Mouse (Mus musculus) right cerebral cortex, postnatal 10 days (tissue): ENCODE data around the gene Ndufs8.
"Not testable (repeated sequence)": the region's sequence is repeated elsewhere in the genome, so short reads cannot be mapped to it uniquely, and the experiment has no call there.

Experiments used
- DNase-seq, 2 experiments: peaks; one replicate each; pipeline ENCODE4 v3.0.0; 2021; ENCODE audit warnings: low spot score in 2 of 2

The Ndufs8 gene

DNA sequence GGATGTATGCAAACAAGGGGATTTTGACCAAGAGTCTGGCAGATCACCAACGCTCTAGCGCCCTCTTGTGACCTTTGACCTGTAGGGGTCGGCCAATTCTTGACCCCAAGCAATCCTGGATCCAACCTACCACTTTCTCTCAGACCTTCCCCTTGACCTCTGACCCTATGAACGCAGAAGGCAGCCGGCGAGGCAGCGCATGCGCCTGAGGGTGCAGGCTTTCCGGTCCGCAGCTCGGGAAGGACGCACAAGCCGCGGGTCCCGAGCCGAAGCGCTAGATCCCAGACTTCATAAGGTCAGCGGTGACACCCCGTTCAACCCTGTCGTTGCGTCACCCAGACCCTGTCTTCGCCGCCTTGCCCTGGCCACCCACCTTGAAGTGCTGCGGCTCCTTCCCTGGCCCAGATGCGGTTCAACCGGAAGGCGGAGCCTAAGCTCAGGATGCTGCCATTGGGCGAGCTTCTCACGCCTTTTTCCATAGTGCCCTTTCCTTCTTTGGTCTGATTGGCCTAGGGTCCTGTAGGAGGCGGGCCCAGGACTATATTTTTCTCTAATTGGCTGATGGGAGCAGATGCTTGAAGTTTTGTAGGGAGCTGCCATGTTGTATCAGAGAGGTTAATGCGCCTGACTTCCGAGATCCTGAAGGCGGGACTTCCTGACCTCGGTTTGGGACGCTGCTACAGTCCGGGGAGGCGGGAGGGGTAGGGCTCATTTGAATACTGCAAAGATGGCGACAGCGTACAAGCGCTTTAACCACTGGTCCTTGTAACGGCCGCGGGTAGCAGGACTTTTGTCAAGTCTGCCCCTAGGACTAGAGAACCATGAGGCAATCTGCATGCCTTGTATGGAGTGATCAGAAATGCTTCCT is at the start of gene Ndufs8:
Gene Ndufs8, minus strand, starts transcription at position 438 of the 868 bp plus-strand sequence.
- peak; percentile 95 to 98 for DNase-seq

DNA sequence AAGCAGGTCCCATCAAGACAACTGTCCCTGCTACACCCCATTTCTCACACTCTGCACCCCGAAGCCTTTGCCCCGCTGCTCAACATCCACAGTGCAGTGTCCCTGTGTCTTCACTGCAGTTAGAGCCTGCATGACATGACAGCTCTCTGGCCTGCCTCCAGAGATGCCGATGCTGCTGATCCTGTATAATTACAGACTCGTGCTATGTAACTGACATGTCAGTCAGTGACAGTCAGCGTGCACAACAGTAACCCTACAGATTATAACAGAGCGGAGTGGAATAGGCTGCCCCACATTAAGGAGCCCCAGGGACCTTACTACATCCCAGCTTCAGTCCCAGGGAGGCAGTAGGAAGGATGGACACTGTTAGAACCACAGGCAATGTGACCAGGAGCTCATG is 49.2 kb upstream of the Ndufs8 start:
- not testable (repeated sequence) for DNase-seq

DNA sequence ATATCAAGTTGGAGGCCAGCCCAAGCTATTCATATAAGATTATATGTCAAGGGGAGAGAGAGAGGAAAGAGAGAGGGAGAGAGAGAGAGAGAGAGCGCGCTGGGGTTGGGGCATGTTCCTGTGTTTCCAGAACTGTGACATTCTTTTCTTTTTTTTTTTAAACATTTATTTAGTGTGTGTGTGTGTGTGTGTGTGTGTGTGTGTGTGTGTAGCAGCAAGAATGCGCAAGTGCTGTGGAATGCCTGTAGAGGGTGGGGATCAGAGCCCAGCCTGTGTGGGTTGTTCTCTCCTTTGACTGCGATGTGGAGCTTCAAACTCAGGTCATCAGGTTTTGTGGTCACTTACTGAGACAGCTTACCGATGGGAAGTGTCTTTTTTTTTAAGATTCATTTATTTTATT is 47.6 kb upstream of the Ndufs8 start:
- no peak for DNase-seq

- no peak for DNase-seq
These were observed 46.5 kb upstream of the Ndufs8 start for GRCm38 (mm10) chr19:3959030-3959429.

DNA sequence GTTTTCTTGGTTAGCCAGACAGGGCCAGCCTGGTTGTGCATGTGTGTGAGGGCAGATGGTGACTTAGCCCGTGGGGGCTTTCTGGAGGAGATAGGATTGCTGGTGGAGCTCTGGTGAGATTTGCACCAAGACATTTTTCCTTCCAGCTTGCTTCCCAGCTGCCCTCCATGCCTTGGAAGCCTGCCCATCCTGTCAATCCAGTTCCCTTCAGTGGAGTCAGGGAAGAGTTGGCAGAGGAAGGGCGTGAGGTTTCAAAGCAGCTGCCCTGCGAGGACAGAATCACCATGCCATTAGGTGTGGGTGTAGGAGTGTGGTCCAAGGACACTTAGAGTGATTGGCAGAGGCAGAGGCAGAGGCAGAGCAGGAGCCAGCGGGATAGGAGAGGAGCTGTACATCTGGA is 45.9 kb upstream of the Ndufs8 start, which contains the start of gene Aldh3b3:
Gene Aldh3b3, plus strand, starts transcription at position 176 of the 400 bp plus-strand sequence.
- DNase-seq, result no peak

- not testable (repeated sequence) for DNase-seq
These were observed 44.9 kb upstream of the Ndufs8 start for GRCm38 (mm10) chr19:3957296-3958036.

GRCm38 (mm10) chr19:3955804-3956203 is 43.2 kb upstream of the Ndufs8 start:
- DNase-seq, result no peak

DNA sequence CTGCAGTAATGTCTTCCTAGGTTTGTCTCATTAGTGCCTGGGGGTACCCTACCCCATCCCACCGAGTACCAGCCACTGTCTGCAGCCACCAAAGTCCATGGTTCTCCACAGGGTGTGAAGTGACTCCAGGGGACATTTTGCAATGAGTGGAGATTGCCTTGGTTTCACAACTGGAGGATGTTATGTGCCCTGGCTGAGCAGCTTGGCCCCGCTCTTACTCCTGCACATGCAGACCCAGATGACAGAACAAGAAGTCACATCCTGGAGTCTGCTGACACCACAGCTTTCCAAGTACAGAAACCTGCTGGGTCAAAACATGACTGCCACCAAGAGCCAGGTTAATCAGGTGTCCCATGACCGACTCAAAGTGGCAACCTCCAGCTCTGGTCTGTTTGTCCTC is 42.5 kb upstream of the Ndufs8 start:
- no peak for DNase-seq

- no peak for DNase-seq
These were observed 39.5 kb upstream of the Ndufs8 start for GRCm38 (mm10) chr19:3952099-3952498.

GRCm38 (mm10) chr19:3951461-3951860 is 38.9 kb upstream of the Ndufs8 start:
- DNase-seq, result no peak

GRCm38 (mm10) chr19:3950331-3950730 is 37.8 kb upstream of the Ndufs8 start:
- DNase-seq, result no peak

DNA sequence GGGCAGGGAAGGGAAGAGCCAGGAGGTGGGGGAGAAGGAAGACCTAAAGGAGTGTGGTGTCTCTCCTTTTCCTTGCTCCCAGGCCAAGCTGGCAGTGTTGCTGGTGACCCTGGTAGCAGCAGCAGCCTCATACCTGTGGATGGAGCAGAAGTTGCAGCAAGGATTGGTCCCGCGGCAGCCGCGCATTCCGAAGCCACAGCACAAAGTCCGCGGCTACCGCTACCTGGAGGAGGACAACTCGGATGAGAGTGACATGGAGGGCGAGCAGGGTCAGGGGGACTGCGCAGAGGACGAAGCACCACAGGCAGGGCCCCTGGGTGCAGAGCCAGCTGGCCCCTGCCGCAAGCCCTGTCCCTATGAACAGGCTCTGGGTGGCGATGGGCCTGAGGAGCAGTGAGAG is 36.0 kb upstream of the Ndufs8 start:
- DNase-seq, result no peak

GRCm38 (mm10) chr19:3947813-3948212 is 35.2 kb upstream of the Ndufs8 start:
- DNase-seq, result no peak

- peak; percentile 68 to 77 for DNase-seq
These were observed 34.1 kb upstream of the Ndufs8 start for GRCm38 (mm10) chr19:3946715-3947114.

GRCm38 (mm10) chr19:3945872-3946564 is 33.4 kb upstream of the Ndufs8 start:
- no peak for DNase-seq

GRCm38 (mm10) chr19:3942986-3943735 is 30.6 kb upstream of the Ndufs8 start:
- no peak for DNase-seq

DNA sequence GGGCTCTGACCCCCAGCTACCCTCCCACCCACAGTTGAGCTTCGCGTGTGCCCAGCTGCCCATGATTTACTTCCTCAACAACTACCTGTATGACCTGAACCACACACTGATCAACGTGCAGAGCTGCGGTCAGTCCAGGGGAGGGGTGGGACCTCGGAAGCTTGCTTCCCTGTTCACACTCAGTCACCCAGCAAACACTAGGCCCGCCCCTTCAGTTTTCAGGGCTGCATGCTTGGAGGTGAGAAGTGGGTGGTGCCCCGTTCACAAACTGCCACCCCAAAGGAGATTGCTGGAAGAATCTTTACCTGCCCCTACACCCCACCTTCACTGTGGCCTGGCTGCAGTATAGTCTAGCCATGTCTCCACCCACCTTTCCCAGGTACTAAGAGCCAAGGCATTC is 29.7 kb upstream of the Ndufs8 start:
- DNase-seq, result no peak

DNA sequence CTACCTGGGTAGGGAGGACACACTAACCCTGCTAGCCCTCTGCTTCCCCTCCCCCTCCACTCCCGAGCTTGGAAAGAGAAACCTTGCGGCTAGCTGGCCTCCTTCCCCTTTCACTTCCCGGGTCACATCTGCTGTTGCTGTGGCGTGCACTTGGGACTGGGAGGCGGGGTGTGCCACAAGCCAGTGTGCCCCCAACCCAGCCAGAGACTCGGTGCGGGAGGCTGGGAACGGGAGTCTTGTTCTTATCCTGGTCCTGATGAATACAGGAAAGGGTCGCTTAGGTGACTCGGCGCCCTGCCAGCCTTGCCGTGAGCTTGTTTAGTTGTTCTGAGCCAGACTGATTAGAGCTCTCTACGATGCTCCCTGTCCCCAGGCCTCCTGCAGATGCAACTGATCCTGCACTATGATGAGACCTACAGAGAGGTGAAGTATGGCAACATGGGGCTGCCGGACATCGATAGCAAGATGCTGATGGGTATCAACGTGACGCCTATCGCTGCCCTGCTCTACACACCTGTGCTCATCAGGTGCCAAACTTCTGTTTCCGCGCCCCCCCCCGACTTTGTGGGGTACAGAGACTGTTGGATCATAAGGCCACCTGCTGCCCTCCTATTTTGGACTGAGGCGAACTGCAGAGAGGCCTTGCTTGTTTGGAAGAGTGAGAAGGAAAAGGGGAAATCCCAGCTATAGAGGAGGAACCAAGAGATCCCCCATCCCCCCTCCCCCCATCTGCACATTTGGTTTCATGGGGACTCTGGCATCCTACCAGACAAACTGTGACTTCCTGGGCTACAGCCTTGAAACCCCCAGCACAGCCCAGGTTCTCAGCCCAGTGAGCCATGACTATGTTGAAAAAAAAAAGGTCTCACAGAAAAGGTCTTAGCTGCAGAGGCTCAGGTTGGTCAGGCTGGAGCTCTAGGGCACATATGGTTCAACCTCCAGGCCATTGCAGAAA is 23.6 kb upstream of the Ndufs8 start:
- DNase-seq, result peak; percentile 70

- DNase-seq, result peak; percentile 62 to 67
These were observed 22.7 kb upstream of the Ndufs8 start, which contains the start of gene Unc93b1 for GRCm38 (mm10) chr19:3935032-3935895. Gene Unc93b1, plus strand, starts transcription at chr19:3935186.
